Mouse (Mus musculus) kidney, postnatal 25 days (tissue): ENCODE results near the gene Vmn2r23.
"Not testable (repeated sequence)": the region's sequence is repeated elsewhere in the genome, so short reads cannot be mapped to it uniquely, and the experiment has no call there.

Source experiments
- DNase-seq, 2 experiments: peaks; one replicate each; pipeline ENCODE4 v3.0.0; 2021; ENCODE audit warnings: mixed read lengths in 2 of 2

Gene Vmn2r23

DNA sequence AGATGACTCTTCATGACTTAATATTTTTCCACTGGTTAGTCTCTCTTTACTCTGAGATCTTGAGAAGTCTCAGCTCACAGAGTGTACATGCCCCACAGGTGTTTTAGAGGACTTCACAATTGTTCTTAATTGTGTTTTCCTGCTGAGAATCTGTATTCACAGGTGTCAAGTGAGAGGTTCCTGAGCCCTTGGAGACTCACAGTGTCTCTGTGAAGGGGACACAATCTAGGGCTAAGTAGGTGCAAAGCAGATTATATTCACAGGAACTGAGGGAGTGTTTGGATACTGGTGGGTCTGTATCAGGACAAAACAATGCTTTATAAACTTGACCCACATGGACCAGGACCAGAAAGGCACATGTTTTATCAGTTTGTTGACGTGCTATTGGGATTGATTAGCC is at the start of gene Vmn2r23:
TSS of gene Vmn2r23 (plus strand) at position 301 of the 400 bp plus-strand sequence.
- DNase-seq: no peak

DNA sequence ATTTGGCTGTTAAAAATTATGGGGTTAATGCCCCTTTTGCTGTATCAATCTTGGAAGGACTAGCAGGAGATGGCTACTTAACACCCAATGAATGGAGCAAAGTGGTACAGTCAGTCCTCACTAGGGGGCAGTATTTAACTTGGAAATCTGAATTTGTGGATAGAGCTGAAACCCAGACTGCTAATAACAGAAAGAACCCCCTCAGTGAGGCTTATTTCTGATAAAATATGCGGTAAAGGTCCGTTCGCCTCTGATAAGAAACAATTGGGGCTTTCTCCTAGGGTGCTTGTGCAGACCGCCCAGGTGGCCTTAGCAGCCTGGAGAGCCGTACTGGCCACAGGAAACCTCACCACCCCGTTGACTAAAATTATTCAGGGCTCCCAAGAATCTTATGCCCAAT is 45.4 kb upstream of the Vmn2r23 start:
- DNase-seq: no peak

DNA sequence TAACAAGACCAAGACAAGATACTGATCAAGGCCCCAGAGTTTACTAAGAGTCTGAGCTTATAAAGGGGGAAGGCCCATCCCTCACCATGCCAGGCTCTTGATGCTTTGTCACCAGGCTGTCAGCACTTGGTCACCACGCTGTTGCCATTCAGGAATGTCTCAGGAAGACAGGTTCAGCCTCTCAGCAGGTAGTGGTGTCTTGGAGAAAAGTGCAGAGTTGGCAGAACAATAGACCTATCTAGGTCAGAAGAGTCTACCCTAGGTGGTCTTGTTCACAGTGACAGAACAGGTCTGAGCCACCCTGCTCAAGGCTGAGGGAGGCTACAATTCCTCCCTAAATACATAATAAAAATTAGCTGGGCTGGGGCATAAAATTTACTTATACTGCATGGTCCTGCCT is 5.8 kb upstream of the Vmn2r23 start:
- DNase-seq: not testable (repeated sequence)

- no peak for DNase-seq
Measured at GRCm38 (mm10) chr6:123697213-123697612, 5.3 kb upstream of the Vmn2r23 start.

- no peak for DNase-seq
Measured at GRCm38 (mm10) chr6:123770031-123770430, 67.6 kb downstream of the Vmn2r23 start.

GRCm38 (mm10) chr6:123778579-123778978 is 76.1 kb downstream of the Vmn2r23 start, which contains the start of gene Vmn2r24:
Gene Vmn2r24, plus strand, starts transcription at chr6:123778879.
- DNase-seq: no peak

DNA sequence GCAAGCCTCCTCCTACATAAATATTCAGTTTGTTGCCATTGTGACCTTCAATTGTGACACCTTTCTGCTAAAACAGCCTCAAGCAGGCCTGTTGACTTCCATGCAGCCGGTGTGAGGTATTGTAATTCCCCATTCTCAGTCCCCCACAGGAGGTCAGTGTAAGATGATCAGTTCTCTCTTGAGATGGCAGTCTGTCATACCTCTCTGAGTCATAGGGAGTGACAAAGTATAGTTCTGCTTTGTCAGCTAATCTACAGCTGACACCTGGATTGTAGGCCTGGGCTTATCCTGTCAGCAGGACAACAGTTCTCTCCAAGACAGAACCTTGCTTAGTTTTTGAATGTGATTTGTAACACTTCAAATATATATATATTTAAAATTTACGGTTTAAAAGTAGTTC is 82.4 kb downstream of the Vmn2r23 start:
- no peak for DNase-seq

DNA sequence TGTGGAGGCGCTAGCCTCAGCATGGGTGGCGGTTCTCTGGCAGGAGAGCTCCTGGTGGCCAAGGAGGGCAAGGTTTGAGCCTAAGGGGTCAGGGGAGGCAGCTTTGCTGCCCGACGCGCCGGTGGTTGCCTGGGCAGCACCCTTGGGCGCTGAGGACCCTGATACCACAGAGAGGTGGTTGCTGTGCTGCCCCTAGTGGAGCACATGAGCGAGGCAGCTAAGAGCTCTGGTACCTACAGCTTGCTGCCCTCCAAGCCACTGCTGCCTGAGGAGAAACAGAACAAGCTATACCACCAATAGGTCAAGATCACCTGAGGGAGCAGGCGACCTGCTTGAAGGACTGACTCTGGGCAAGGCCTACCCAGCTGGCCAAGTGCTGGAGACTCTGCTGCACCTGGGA is 91.3 kb downstream of the Vmn2r23 start:
- no peak for DNase-seq
